Mouse (Mus musculus): Measurements from ENCODE around the gene Vrk2. TPM values are rescaled to one million over a fixed set of nuclear protein-coding genes. Genes with fewer than 3 reads are reported as not detected.

Vrk2 gene
- polyA plus RNA-seq, 1 experiment from 2014 or later: 11.1 TPM

- Histone ChIP-seq H3K9ac (no peak overlapping the region), H3K36me3 (no peaks in the 10 kb centered on the region), H3K27ac (no peak overlapping the region), H3K4me3 (no peak overlapping the region), H3K4me1 (no peaks in the 10 kb centered on the region), H3K9me3 (no peaks in the 10 kb centered on the region), H3K27me3 (replicated peaks) (no peaks in the 10 kb centered on the region), H3K4me2 (replicated peaks) (no peak overlapping the region)
- ATAC-seq (ENCODE audit: low FRiP score, low read depth): no peak
- 90% methylated on average over 5 of the region's 5 CpGs for whole genome bisulfite sequencing
Observed at GRCm38 (mm10) chr11:26532994-26533827, 60.6 kb downstream of the Vrk2 start.

GRCm38 (mm10) chr11:26526861-26527260 lies 66.9 kb downstream of the Vrk2 start:
- H3K4me1 ChIP-seq: no peaks in the 10 kb centered on the region
- 97% methylated on average over 2 of the region's 2 CpGs for WGBS
- H3K4me2 ChIP-seq (replicated peaks): no peak overlapping the region
- no peak overlapping the region for H3K4me3 ChIP-seq
- H3K36me3 ChIP-seq: no peaks in the 10 kb centered on the region
- H3K9ac ChIP-seq: no peak overlapping the region
- no peaks in the 10 kb centered on the region for H3K9me3 ChIP-seq
- no peaks in the 10 kb centered on the region for H3K27me3 ChIP-seq (replicated peaks)
- ATAC-seq (ENCODE audit: low FRiP score, low read depth): no peak
- no peak overlapping the region for H3K27ac ChIP-seq

GRCm38 (mm10) chr11:26518991-26519390 lies 74.8 kb downstream of the Vrk2 start:
- Histone ChIP-seq H3K9me3 (no peaks in the 10 kb centered on the region), H3K36me3 (no peaks in the 10 kb centered on the region), H3K4me2 (replicated peaks) (no peak overlapping the region), H3K4me1 (no peaks in the 10 kb centered on the region), H3K9ac (no peak overlapping the region), H3K4me3 (no peak overlapping the region), H3K27me3 (replicated peaks) (no peaks in the 10 kb centered on the region), H3K27ac (no peak overlapping the region)
- 89% methylated on average over 3 of the region's 3 CpGs for WGBS
- no peak for ATAC-seq (ENCODE audit: low FRiP score, low read depth)

- no peaks in the 10 kb centered on the region for H3K27me3 ChIP-seq (replicated peaks)
- H3K4me1 ChIP-seq: no peaks in the 10 kb centered on the region
- 67% methylated on average over 2 of the region's 2 CpGs for WGBS
- no peak overlapping the region for H3K4me2 ChIP-seq (replicated peaks)
- ATAC-seq (ENCODE audit: low FRiP score, low read depth): no peak
- no peaks in the 10 kb centered on the region for H3K36me3 ChIP-seq
- H3K27ac ChIP-seq: no peak overlapping the region
- H3K9ac ChIP-seq: no peak overlapping the region
- H3K4me3 ChIP-seq: no peak overlapping the region
- no peaks in the 10 kb centered on the region for H3K9me3 ChIP-seq
Observed at GRCm38 (mm10) chr11:26516086-26516485, 77.7 kb downstream of the Vrk2 start.

GRCm38 (mm10) chr11:26513683-26514082 lies 80.1 kb downstream of the Vrk2 start:
- no peaks in the 10 kb centered on the region for H3K36me3 ChIP-seq
- no peak overlapping the region for H3K27ac ChIP-seq
- no peaks in the 10 kb centered on the region for H3K4me1 ChIP-seq
- H3K27me3 ChIP-seq (replicated peaks): no peaks in the 10 kb centered on the region
- H3K4me2 ChIP-seq (replicated peaks): no peak overlapping the region
- no peaks in the 10 kb centered on the region for H3K9me3 ChIP-seq
- no peak overlapping the region for H3K4me3 ChIP-seq
- H3K9ac ChIP-seq: no peak overlapping the region
- ATAC-seq (ENCODE audit: low FRiP score, low read depth): no peak

GRCm38 (mm10) chr11:26495951-26496350 lies 97.8 kb downstream of the Vrk2 start:
- no peaks in the 10 kb centered on the region for H3K36me3 ChIP-seq
- 90% methylated on average over 5 of the region's 5 CpGs for WGBS
- ATAC-seq (ENCODE audit: low FRiP score, low read depth): no peak
- no peak overlapping the region for H3K4me3 ChIP-seq
- H3K9me3 ChIP-seq: no peaks in the 10 kb centered on the region
- no peaks in the 10 kb centered on the region for H3K27me3 ChIP-seq (replicated peaks)
- H3K4me1 ChIP-seq: no peaks in the 10 kb centered on the region
- H3K27ac ChIP-seq: no peak overlapping the region
- H3K4me2 ChIP-seq (replicated peaks): no peak overlapping the region
- H3K9ac ChIP-seq: no peak overlapping the region

- no peak overlapping the region for H3K9ac ChIP-seq
- H3K36me3 ChIP-seq: no peaks in the 10 kb centered on the region
- no peaks in the 10 kb centered on the region for H3K9me3 ChIP-seq
- H3K4me2 ChIP-seq (replicated peaks): no peak overlapping the region
- H3K27ac ChIP-seq: no peak overlapping the region
- H3K4me3 ChIP-seq: no peak overlapping the region
- no peaks in the 10 kb centered on the region for H3K27me3 ChIP-seq (replicated peaks)
- whole genome bisulfite sequencing: 68% methylated on average over 12 of the region's 12 CpGs
- H3K4me1 ChIP-seq: no peaks in the 10 kb centered on the region
- peak; percentile 41; the same call in 1 of the 2 replicates for ATAC-seq (ENCODE audit: low FRiP score, low read depth)
Observed at GRCm38 (mm10) chr11:26489761-26490466, 103.9 kb downstream of the Vrk2 start.

GRCm38 (mm10) chr11:26481691-26482242 lies 112.0 kb downstream of the Vrk2 start:
- Histone ChIP-seq H3K36me3 (no peaks in the 10 kb centered on the region), H3K4me2 (replicated peaks) (no peak overlapping the region), H3K4me1 (no peaks in the 10 kb centered on the region), H3K9me3 (no peaks in the 10 kb centered on the region), H3K9ac (no peak overlapping the region), H3K27me3 (replicated peaks) (no peaks in the 10 kb centered on the region), H3K4me3 (no peak overlapping the region), H3K27ac (no peak overlapping the region)
- ATAC-seq (ENCODE audit: low FRiP score, low read depth): no peak
- WGBS: 59% methylated on average over 3 of the region's 3 CpGs

GRCm38 (mm10) chr11:26477037-26477739 lies 116.6 kb downstream of the Vrk2 start:
- H3K9me3 ChIP-seq: no peaks in the 10 kb centered on the region
- H3K36me3 ChIP-seq: peaks cover 4% of the 10 kb centered on the region; the same call in 1 of the 2 replicates
- H3K9ac ChIP-seq: no peak overlapping the region
- no peak overlapping the region for H3K4me3 ChIP-seq
- H3K27me3 ChIP-seq (replicated peaks): no peaks in the 10 kb centered on the region
- 87% methylated on average over 6 of the region's 6 CpGs for WGBS
- no peak for ATAC-seq (ENCODE audit: low FRiP score, low read depth)
- no peaks in the 10 kb centered on the region for H3K4me1 ChIP-seq
- no peak overlapping the region for H3K4me2 ChIP-seq (replicated peaks)
- no peak overlapping the region for H3K27ac ChIP-seq

GRCm38 (mm10) chr11:26454081-26454480 lies 139.7 kb downstream of the Vrk2 start:
- no peak for ATAC-seq (ENCODE audit: low FRiP score, low read depth)
- WGBS: 92% methylated on average over 4 of the region's 4 CpGs
- H3K4me3 ChIP-seq: no peak overlapping the region
- H3K36me3 ChIP-seq: no peaks in the 10 kb centered on the region
- H3K9ac ChIP-seq: no peak overlapping the region
- H3K27ac ChIP-seq: no peak overlapping the region
- H3K27me3 ChIP-seq (replicated peaks): no peaks in the 10 kb centered on the region
- no peak overlapping the region for H3K4me2 ChIP-seq (replicated peaks)
- H3K9me3 ChIP-seq: no peaks in the 10 kb centered on the region
- H3K4me1 ChIP-seq: no peaks in the 10 kb centered on the region

- Histone ChIP-seq H3K27me3 (replicated peaks) (no peaks in the 10 kb centered on the region), H3K4me2 (replicated peaks) (no peak overlapping the region), H3K36me3 (no peaks in the 10 kb centered on the region), H3K9me3 (no peaks in the 10 kb centered on the region), H3K27ac (no peak overlapping the region), H3K9ac (no peak overlapping the region), H3K4me1 (no peaks in the 10 kb centered on the region), H3K4me3 (no peak overlapping the region)
- ATAC-seq (ENCODE audit: low FRiP score, low read depth): no peak
- WGBS: 91% methylated on average over 4 of the region's 4 CpGs
Observed at GRCm38 (mm10) chr11:26452693-26453092, 141.1 kb downstream of the Vrk2 start.

GRCm38 (mm10) chr11:26451228-26451627 lies 142.6 kb downstream of the Vrk2 start:
- no peak for ATAC-seq (ENCODE audit: low FRiP score, low read depth)
- WGBS: 83% methylated on average over 2 of the region's 2 CpGs

More at GRCm38 (mm10) chr11:26451228-26451627, 142.6 kb downstream of the Vrk2 start:
- no peaks in the 10 kb centered on the region for H3K9me3 ChIP-seq
- H3K4me3 ChIP-seq: no peak overlapping the region
- H3K4me2 ChIP-seq (replicated peaks): no peak overlapping the region
- no peaks in the 10 kb centered on the region for H3K4me1 ChIP-seq
- no peaks in the 10 kb centered on the region for H3K36me3 ChIP-seq
- no peak overlapping the region for H3K27ac ChIP-seq
- no peak overlapping the region for H3K9ac ChIP-seq
- no peaks in the 10 kb centered on the region for H3K27me3 ChIP-seq (replicated peaks)

Data from neural tube, embryonic 12.5 days (tissue).